Mouse (Mus musculus) E14TG2a.4 (cell line): Measurements from ENCODE around the gene Tada3.

ENCODE experiments used
- H3K27me3 ChIP-seq: 2 replicates; pipeline ENCODE4 v1.6.1; 2014; ENCODE audit warnings: low read length, control low read depth; ENCODE audit not compliant: insufficient read depth
- H3K36me3 ChIP-seq: 2 replicates; pipeline ENCODE4 v1.6.1; 2014; ENCODE audit warnings: low read length, control low read depth; ENCODE audit not compliant: insufficient read depth
- H3K4me1 ChIP-seq: replicated peaks from 2 replicates; pipeline ENCODE4 v1.6.1; 2014; ENCODE audit warnings: low read depth, low read length, control low read depth
- H3K4me3 ChIP-seq: replicated peaks from 2 replicates; pipeline ENCODE4 v1.5.1; 2014; ENCODE audit warnings: mild to moderate bottlenecking, low read length
- H3K9me3 ChIP-seq: 2 replicates; pipeline ENCODE4 v1.6.1; 2014; ENCODE audit warnings: low read length, control low read depth
- CTCF ChIP-seq: conservative IDR thresholded peaks from 2 replicates; pipeline ENCODE4 v1.5.1; 2014; ENCODE audit warnings: low read length
- NANOG ChIP-seq: IDR thresholded peaks from 2 replicates; pipeline ENCODE4 v1.6.1; 2014; ENCODE audit warnings: borderline replicate concordance, low read length, mixed read lengths
- POU5F1 ChIP-seq: IDR thresholded peaks from 2 replicates; pipeline ENCODE4 v1.6.1; 2014; ENCODE audit warnings: low read length, borderline replicate concordance

The Tada3 gene

DNA sequence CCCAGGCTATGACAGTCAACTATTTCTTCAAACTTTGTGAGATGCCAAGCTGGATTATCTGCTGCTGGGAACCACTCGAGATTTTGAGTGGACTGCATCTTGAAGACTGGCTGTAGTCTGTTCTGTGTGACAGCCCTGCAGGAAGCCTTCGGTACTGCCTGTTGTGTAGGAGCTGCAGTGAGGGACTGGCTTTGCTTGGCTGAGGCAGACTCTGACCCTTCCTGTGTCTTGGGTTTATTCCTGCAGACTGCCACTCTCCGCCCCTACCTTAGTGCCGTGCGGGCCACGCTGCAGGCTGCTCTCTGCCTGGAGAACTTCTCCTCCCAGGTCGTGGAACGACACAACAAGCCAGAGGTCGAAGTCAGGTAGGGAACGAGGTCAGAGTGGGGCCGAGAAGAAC is 2.8 kb upstream of the Tada3 start:
- TF ChIP-seq CTCF (0 out of 2 replicates have a peak, but pooled peaks have one; percentile 6), POU5F1 (no peak), NANOG (no peak)
- H3K9me3 ChIP-seq, result no peaks in the 10 kb centered on the region
- 0 out of 2 replicates have a peak overlapping the region, but pooled peaks have one; percentile 5 for H3K4me3 ChIP-seq
- H3K36me3 ChIP-seq, result peaks cover 70% of the 10 kb centered on the region
- no peaks in the 10 kb centered on the region for H3K27me3 ChIP-seq
- peaks cover 69% of the 10 kb centered on the region for H3K4me1 ChIP-seq

DNA sequence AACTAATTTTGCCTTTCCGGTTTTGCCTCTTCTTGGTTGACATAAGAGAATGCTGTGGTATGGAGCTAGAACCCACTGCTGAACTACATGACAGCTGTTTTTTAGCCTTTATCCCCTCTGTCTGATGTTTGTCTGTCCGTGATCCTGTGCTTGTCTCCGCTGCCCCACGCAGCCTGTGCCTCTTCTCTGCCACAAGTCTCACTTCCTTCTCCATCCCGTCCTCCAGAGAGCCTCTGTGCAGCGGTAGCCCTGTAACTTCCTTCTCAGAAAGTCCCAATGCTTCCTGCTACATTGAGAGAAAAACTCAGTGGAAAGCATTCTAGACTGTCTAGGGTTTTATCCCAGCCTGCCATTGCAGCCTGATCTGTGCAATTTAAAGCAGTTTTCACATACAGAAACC is 1.6 kb upstream of the Tada3 start:
- Histone ChIP-seq H3K4me1 (peaks cover 69% of the 10 kb centered on the region), H3K9me3 (no peaks in the 10 kb centered on the region)

DNA sequence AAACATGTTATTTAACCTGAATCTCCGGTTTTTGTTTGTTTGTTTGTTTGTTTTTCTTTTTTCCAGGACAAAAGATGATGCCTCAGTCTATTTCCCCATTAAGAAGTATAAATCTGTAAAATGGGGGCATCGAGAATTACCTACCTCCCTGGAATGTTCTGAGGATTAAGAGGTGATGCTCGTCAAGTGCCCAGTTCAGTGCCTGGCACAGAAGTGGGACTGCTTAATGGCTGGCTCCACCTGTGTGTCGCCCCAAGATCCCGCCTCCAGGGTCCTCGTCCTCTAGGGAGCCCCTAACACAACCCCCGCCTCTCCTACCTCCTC is 549 bp downstream of the Tada3 start:
- Histone ChIP-seq H3K4me3 (peak overlapping the region; percentile 100), H3K4me1 (peaks cover 62% of the 10 kb centered on the region), H3K36me3 (peaks cover 70% of the 10 kb centered on the region), H3K27me3 (no peaks in the 10 kb centered on the region), H3K9me3 (no peaks in the 10 kb centered on the region)
- no peak for TF ChIP-seq POU5F1
- no peak for TF ChIP-seq CTCF
- no peak for TF ChIP-seq NANOG

More for the DNA sequence above, 1.6 kb upstream of the Tada3 start:
- H3K36me3 ChIP-seq, result peaks cover 70% of the 10 kb centered on the region
- H3K27me3 ChIP-seq, result no peaks in the 10 kb centered on the region
- TF ChIP-seq POU5F1 (no peak), CTCF (no peak), NANOG (no peak)
- H3K4me3 ChIP-seq, result peak overlapping the region; percentile 100

- Histone ChIP-seq H3K27me3 (no peaks in the 10 kb centered on the region), H3K36me3 (peaks cover 75% of the 10 kb centered on the region), H3K4me1 (peaks cover 50% of the 10 kb centered on the region), H3K9me3 (no peaks in the 10 kb centered on the region), H3K4me3 (no peak overlapping the region)
- TF ChIP-seq POU5F1 (no peak), CTCF (no peak), NANOG (no peak)
These were observed 4.2 kb downstream of the Tada3 start for GRCm38 (mm10) chr6:113373491-113373890.

DNA sequence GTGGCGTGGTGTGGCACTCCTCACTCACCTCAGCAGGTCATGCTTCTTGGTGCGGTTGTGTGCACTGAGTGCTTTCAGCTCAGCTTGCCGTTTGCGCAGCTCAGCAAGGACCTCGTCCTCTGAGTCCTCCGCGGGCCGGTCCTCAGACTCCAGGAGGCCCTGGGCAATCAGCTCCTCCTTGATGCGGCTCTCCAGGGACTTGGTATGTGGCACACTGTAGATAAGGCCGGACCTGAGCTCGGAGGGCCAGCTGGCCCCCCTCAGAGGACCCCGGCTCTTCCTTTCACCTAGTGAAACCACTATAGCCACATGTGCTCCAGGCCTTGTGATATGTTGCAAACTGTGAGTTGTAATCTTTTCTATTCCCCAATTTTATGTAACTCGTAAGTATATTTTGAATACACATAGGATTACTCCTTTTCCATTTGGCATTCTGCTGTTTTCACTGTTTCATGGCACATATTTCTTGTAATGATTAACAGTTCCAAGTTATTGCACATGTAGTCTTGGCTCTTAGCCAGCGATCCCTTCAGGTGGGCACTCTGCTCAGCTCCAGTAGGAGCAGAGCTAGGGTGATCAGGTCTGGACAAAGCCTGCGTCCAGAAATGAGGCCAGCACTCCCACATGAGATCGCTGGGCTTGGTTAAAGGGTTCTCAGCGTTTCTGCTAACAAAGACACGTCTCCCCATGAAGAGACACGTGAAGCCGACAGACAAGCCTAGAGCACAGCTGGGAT is 7.3 kb downstream of the Tada3 start:
- TF ChIP-seq POU5F1 (no peak), CTCF (no peak)

GRCm38 (mm10) chr6:113368577-113368976 is 9.1 kb downstream of the Tada3 start:
- H3K4me3 ChIP-seq, result peak overlapping the region; percentile 76
- no peak for TF ChIP-seq NANOG
- TF ChIP-seq POU5F1, result no peak
- TF ChIP-seq CTCF, result no peak
- peaks cover 66% of the 10 kb centered on the region for H3K4me1 ChIP-seq
- H3K9me3 ChIP-seq, result no peaks in the 10 kb centered on the region
- no peaks in the 10 kb centered on the region for H3K27me3 ChIP-seq
- H3K36me3 ChIP-seq, result peaks cover 58% of the 10 kb centered on the region

More for the DNA sequence above, 7.3 kb downstream of the Tada3 start:
- Histone ChIP-seq H3K36me3 (peaks cover 75% of the 10 kb centered on the region), H3K27me3 (no peaks in the 10 kb centered on the region), H3K4me3 (no peak overlapping the region), H3K9me3 (no peaks in the 10 kb centered on the region), H3K4me1 (peaks cover 63% of the 10 kb centered on the region)

- H3K27me3 ChIP-seq, result no peaks in the 10 kb centered on the region
- H3K36me3 ChIP-seq, result peaks cover 53% of the 10 kb centered on the region
- peak overlapping the region; percentile 76 for H3K4me3 ChIP-seq
- H3K9me3 ChIP-seq, result no peaks in the 10 kb centered on the region
- TF ChIP-seq NANOG, result peak; percentile 34; the same call in 1 of the 2 replicates
- no peak for TF ChIP-seq POU5F1
- H3K4me1 ChIP-seq, result peaks cover 66% of the 10 kb centered on the region
These were observed 9.6 kb downstream of the Tada3 start for GRCm38 (mm10) chr6:113368124-113368523.

DNA sequence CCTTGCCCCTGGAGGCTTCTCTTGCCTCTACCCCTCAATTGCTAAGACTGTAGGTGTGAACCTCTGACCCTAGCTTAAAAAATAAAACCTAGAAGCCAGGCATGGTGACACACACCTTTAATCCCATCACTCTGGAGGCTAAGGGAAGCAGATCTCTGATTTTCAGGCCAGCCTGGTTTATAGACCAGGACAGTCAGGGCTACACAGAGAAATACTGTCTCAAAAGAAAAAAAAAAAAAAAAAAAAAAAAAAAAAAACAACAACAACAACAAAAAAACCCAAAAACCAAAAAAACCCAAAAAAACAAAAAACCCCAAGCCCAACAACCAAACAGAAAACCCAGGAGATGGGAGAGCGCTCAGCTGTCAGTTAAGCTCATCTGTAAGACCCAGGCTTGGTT is 10.1 kb downstream of the Tada3 start:
- TF ChIP-seq POU5F1 (no peak), NANOG (no peak), CTCF (no peak)
- Histone ChIP-seq H3K27me3 (no peaks in the 10 kb centered on the region), H3K9me3 (no peaks in the 10 kb centered on the region), H3K4me1 (peaks cover 66% of the 10 kb centered on the region), H3K4me3 (peak overlapping the region; percentile 76), H3K36me3 (peaks cover 48% of the 10 kb centered on the region)

GRCm38 (mm10) chr6:113366639-113367038 is 11.0 kb downstream of the Tada3 start:
- Histone ChIP-seq H3K27me3 (no peaks in the 10 kb centered on the region), H3K4me3 (peak overlapping the region; percentile 76), H3K4me1 (peaks cover 76% of the 10 kb centered on the region), H3K9me3 (no peaks in the 10 kb centered on the region), H3K36me3 (peaks cover 38% of the 10 kb centered on the region)
- no peak for TF ChIP-seq NANOG
- no peak for TF ChIP-seq POU5F1
- TF ChIP-seq CTCF, result no peak
